Mouse (Mus musculus) CD4-positive, CD25-positive, alpha-beta regulatory T cell, adult 2 months (primary cell): ENCODE measurements around the gene Prkn.

Source experiments
- DNase-seq: peaks from one replicate; pipeline ENCODE4 v3.0.0-alpha.2; 2012; ENCODE audit warnings: low read depth, low spot score

The Prkn gene

DNA sequence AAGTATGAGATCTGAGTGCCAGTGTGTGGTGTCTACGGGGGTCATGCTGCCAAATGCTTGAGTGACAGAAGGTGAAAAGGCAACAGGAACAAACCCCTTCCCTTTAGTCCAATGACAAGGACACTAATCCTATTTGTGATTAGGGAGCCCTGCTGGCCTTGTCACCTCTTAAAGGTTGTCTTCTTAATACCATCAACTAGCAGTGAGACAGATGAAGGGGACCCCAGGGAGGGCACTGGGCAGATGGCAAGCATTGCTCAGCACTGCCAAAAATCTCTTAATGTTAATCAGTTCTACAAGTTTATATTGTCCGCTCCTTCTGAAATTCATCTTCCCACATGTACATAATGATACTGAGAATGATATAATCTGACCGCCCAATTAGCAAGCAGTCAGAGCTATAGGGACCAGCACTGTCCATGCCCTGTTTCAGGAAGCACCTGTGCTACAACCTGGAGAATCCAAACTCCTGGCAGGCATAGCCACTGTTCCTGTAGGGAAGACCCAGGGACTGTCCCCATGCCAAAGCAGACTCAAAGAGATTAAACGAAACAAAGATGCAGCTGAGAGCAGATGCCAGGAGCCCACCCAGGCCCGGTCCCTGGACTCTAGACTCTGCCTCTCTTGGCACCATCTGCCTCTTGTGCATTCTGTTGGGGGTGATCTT is 1250.2 kb downstream of the Prkn start:
- no peak for DNase-seq

DNA sequence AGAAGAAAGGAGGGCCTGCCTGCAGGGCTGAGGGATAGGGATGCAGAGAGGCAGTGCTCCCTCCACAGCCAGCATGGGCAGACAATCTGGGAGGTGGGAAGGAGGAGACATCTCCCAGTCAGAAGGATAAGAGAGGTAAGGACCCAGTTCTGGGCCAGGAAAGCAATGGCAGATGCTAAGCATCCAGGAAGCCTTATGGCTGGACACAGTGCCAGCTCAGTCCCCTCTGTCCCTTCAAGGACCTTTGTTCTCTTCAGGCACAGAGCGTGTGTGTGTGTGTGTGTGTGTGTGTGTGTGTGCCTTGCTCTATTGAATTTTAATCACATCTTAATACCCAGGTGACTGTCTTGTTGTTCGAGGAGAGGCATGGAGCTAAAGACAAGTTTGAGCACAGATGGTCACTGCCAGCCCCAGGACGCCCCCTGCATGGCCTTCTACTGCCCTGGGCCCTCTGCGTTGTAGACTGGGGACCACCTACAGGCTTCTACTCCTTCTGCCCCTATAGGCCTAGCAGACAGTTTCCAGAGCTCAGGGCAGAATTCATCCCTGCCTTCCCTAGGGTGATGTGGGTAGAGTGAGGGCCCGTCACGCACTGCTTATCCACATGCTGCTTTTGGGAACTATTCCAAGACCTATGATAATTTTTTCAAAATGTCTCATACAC is 1252.8 kb downstream of the Prkn start:
- no peak for DNase-seq

DNA sequence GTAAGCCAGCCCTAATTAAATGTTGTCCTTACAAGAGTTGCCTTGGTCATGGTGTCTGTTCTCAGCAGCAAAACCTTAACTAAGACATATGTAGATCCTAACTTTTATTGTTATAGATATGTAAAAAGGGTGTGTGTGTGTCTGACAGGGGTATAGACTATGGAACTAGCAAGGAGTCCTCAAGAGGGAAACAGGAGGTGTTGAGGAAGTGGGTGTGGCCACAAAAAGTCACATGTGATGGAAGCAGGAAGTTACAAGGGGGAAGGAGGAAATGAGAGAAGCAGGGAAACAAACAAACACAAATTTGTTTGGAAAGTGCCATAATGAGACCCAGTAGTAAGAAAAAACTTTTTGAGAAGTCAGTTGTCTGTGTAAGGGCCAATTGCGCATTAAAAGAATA is 1253.8 kb downstream of the Prkn start:
- DNase-seq, result no peak

DNA sequence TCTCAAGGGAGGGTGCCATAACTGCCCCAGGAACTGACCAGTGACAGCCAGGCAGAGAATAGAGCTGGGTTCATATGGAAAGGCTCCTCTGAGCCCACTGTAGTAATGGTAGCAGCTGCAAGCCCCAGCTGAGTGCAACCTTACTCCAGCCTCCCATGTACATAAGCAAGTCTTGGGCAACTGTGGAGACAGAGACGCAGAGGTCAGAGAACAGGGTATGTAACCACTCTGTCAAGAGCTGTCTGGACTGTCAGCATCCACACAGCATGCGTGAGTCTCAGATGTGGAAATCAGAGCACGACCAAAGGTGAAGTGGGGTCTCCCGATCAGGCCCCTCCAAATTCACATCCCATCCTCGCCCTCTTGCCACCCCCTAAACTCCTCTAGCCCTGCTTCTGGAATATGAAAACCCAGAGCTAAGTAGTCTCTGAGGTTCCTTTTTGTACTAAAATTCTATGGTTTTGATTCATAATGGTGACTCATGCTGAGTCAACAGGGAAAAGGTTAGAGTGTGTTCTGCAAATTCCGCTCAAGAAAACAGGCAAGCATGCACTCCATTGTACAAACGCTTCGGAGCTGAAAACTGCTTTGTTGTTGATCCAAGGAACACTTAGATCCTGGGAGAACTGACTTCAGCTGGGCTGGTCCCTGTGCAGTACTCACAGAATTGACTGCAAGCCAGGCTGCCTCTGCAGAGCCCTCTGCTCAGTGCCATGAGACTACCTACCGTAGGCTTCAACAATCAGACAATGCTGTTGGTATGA is 1254.8 kb downstream of the Prkn start:
- DNase-seq, result no peak

DNA sequence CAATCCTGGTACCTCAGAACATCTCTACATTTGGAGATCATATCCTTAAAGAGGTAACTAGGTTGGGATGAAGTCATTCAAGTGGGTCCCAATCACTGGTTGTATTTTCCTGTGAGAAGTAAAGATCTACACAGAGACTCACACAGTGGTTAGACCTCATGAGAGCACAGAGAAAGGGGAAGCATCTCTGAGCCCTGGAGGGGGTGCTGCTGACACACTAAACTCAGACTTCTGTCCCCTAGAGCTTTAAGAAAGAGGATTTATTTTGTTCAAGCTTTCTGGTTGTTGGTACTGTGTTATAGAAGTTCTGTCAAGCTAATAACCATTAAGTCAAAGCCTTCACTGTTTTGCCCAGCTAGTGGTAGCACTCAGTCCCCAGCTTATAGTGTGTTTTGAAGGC is 1259.2 kb downstream of the Prkn start:
- no peak for DNase-seq

DNA sequence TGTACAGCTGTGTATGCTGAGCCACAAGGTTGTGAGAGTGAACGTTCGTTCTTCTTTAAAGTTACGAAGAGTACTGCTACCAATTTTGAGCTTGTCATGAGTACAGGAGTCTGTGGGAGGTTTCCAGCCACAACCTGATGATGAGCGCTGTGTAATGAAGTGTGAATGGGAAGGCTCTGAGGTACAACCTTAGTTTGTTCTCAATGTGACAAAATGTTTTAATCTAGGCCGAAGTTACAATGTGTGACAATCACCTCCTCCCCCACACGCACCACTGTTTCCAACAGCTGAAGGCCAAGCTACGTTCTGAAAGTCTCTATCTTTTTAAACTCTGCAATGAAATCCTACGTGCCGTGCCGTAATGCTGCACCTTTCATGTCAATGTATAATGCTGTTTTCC is 1262.1 kb downstream of the Prkn start:
- no peak for DNase-seq

DNA sequence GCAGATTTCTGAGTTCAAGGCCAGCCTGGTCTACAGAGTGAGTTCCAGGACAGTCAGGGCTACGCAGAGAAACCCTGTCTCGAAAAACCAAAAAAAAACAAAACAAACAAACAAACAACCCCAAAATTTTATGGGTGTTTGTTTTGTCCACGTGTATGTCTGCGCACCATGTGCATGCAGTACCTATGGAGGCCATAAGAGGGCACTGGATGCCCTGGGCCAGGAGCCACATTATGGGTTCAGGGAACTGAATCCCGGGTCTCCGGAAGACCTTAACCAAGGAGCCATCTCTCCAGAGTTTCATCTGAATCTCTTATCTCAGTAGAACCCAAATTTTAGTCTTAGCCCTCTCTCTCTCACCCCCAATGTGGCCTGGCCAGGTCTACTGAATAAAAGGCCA is 1263.6 kb downstream of the Prkn start:
- DNase-seq, result peak; percentile 31

DNA sequence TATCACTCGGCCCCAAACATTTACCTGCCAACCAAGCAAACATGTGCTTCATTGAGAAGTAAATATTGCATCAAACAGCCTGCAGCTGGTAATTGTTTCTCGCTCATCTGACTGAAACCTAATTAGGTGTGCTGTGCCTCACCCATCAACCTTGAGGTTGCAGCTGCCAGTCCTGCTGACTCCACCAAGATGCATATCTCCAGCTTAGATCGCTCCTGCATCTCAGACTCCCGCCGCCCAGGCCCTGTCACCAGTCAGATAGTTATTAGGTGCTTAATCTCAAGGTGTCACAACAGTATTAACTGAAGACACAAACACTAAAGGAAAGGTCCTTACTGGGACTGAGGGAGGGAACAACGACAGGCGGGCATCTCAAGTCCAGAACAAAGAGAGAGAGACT is 1264.1 kb downstream of the Prkn start:
- DNase-seq, result no peak

DNA sequence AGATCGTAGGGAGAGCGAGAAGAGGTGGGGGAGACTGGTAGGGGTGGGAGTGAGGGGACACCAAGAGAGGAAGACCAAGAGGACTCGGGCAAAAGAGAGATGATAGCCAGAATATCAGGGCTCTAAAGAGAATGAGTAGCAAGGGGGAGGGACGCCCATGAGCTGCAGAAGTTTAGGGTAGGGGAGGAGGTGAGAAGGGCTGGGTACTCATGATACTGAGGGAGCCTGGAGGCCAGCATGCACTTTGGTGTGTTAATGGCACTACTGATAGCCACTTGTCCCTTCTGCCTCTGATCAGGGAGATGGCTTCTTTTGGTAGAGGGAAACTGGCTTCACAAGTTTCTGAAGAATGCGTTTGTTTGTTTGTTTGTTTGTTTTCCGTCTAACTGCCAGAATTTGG is 1264.5 kb downstream of the Prkn start:
- no peak for DNase-seq

DNA sequence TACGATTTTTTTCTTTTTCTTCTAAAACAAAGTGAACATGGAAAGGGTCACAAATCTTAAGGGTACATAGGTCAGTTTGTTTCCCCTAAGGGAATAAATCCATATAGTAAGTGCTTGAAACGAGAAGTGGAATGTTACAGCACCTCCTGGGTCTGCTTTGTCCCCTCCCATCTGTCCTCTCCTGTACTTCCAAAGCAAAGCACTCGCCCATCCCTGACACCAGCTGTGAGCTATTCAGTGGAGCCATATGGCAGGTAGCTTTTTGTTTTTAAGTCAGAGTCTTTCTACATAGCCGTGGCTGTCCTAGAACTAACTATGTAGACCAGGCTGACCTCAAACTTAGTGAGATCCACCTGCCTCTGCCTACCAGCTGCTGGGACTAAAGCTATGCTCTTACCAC is 1266.1 kb downstream of the Prkn start:
- no peak for DNase-seq
